Mouse (Mus musculus): Measurements from ENCODE around the gene Ptx3. TPM values are rescaled to one million over a fixed set of nuclear protein-coding genes. Genes with fewer than 3 reads are reported as not detected.
A peak's percentile ranks its signal among the peaks of the same experiment; 100 is the strongest.

Gene Ptx3
- polyA plus RNA-seq (2014; fragmentation: Nextera tagmentation; extraction: Ambion mirVana) = 4.3 and 7.0 TPM in 2 replicates

- 0 out of 2 replicates have a peak, but pooled peaks cover 3% of the 10 kb centered on the region for H3K4me1 ChIP-seq (ENCODE audit: control insufficient read depth, insufficient read depth, low read length)
- H3K27ac ChIP-seq (ENCODE audit: low read length) = no peak within 1 kb of the TSS
- H3K9me3 ChIP-seq (ENCODE audit: control insufficient read depth, low read depth, low read length) = no peaks in the 10 kb centered on the region
Measured at GRCm38 (mm10) chr3:66219655-66220191, at the start of gene Ptx3. Gene Ptx3, plus strand, starts transcription at chr3:66219910.

GRCm38 (mm10) chr3:66172907-66173306 is 46.8 kb upstream of the Ptx3 start:
- H3K27ac ChIP-seq (ENCODE audit: low read length) = no peak overlapping the region
- WGBS = 36% methylated on average over 5 of the region's 5 CpGs
- ATAC-seq (ENCODE audit: insufficient number of reproducible peaks, insufficient read depth, low FRiP score, low read depth) = no peak
- no peaks in the 10 kb centered on the region for H3K27me3 ChIP-seq (ENCODE audit: control insufficient read depth, insufficient read depth, low read length)
- H3K9me3 ChIP-seq (ENCODE audit: control insufficient read depth, low read depth, low read length) = no peaks in the 10 kb centered on the region
- no peaks in the 10 kb centered on the region for H3K4me1 ChIP-seq (ENCODE audit: control insufficient read depth, insufficient read depth, low read length)
- H3K9ac ChIP-seq (replicated peaks; ENCODE audit: low read depth, low read length) = no peak overlapping the region
- H3K4me3 ChIP-seq (ENCODE audit: low read depth, low read length) = no peak overlapping the region
- no peak overlapping the region for H3K4me2 ChIP-seq (replicated peaks; ENCODE audit: low read depth, low read length)
- H3K36me3 ChIP-seq (ENCODE audit: control insufficient read depth, insufficient read depth, low read length) = no peaks in the 10 kb centered on the region

More at GRCm38 (mm10) chr3:66219655-66220191, at the start of gene Ptx3:
- peak within 1 kb of the TSS; percentile 96 for H3K4me2 ChIP-seq (replicated peaks; ENCODE audit: low read depth, low read length)
- ATAC-seq (ENCODE audit: insufficient number of reproducible peaks, insufficient read depth, low FRiP score, low read depth) = no peak
- WGBS = 5% methylated on average over 20 of the region's 20 CpGs
- peak within 1 kb of the TSS; percentile 46; the same call in 1 of the 2 replicates for H3K9ac ChIP-seq (replicated peaks; ENCODE audit: low read depth, low read length)
- no peaks in the 10 kb centered on the region for H3K27me3 ChIP-seq (ENCODE audit: control insufficient read depth, insufficient read depth, low read length)
- H3K4me3 ChIP-seq (ENCODE audit: low read depth, low read length) = peak within 1 kb of the TSS; percentile 43
- no peaks in the 10 kb centered on the region for H3K36me3 ChIP-seq (ENCODE audit: control insufficient read depth, insufficient read depth, low read length)

- no peaks in the 10 kb centered on the region for H3K36me3 ChIP-seq (ENCODE audit: control insufficient read depth, insufficient read depth, low read length)
- no peak overlapping the region for H3K4me3 ChIP-seq (ENCODE audit: low read depth, low read length)
- no peaks in the 10 kb centered on the region for H3K4me1 ChIP-seq (ENCODE audit: control insufficient read depth, insufficient read depth, low read length)
- no peak overlapping the region for H3K27ac ChIP-seq (ENCODE audit: low read length)
- no peak for ATAC-seq (ENCODE audit: insufficient number of reproducible peaks, insufficient read depth, low FRiP score, low read depth)
- no peaks in the 10 kb centered on the region for H3K27me3 ChIP-seq (ENCODE audit: control insufficient read depth, insufficient read depth, low read length)
- no peak overlapping the region for H3K9ac ChIP-seq (replicated peaks; ENCODE audit: low read depth, low read length)
- 66% methylated on average over 2 of the region's 2 CpGs for WGBS
- no peak overlapping the region for H3K4me2 ChIP-seq (replicated peaks; ENCODE audit: low read depth, low read length)
- H3K9me3 ChIP-seq (ENCODE audit: control insufficient read depth, low read depth, low read length) = no peaks in the 10 kb centered on the region
Measured at GRCm38 (mm10) chr3:66179647-66180046, 40.1 kb upstream of the Ptx3 start.

GRCm38 (mm10) chr3:66193910-66194562 is 25.7 kb upstream of the Ptx3 start:
- Histone ChIP-seq H3K36me3 (ENCODE audit: control insufficient read depth, insufficient read depth, low read length) (no peaks in the 10 kb centered on the region), H3K27me3 (ENCODE audit: control insufficient read depth, insufficient read depth, low read length) (no peaks in the 10 kb centered on the region), H3K9me3 (ENCODE audit: control insufficient read depth, low read depth, low read length) (no peaks in the 10 kb centered on the region), H3K4me2 (replicated peaks; ENCODE audit: low read depth, low read length) (no peak overlapping the region), H3K9ac (replicated peaks; ENCODE audit: low read depth, low read length) (no peak overlapping the region), H3K27ac (ENCODE audit: low read length) (no peak overlapping the region), H3K4me3 (ENCODE audit: low read depth, low read length) (no peak overlapping the region), H3K4me1 (ENCODE audit: control insufficient read depth, insufficient read depth, low read length) (no peaks in the 10 kb centered on the region)
- WGBS = 81% methylated on average over 3 of the region's 3 CpGs
- ATAC-seq (ENCODE audit: insufficient number of reproducible peaks, insufficient read depth, low FRiP score, low read depth) = no peak

GRCm38 (mm10) chr3:66208836-66209573 is 10.7 kb upstream of the Ptx3 start:
- Histone ChIP-seq H3K4me2 (replicated peaks; ENCODE audit: low read depth, low read length) (no peak overlapping the region), H3K4me3 (ENCODE audit: low read depth, low read length) (no peak overlapping the region), H3K4me1 (ENCODE audit: control insufficient read depth, insufficient read depth, low read length) (no peaks in the 10 kb centered on the region), H3K27me3 (ENCODE audit: control insufficient read depth, insufficient read depth, low read length) (no peaks in the 10 kb centered on the region), H3K36me3 (ENCODE audit: control insufficient read depth, insufficient read depth, low read length) (no peaks in the 10 kb centered on the region), H3K9me3 (ENCODE audit: control insufficient read depth, low read depth, low read length) (no peaks in the 10 kb centered on the region), H3K9ac (replicated peaks; ENCODE audit: low read depth, low read length) (no peak overlapping the region), H3K27ac (ENCODE audit: low read length) (no peak overlapping the region)
- ATAC-seq (ENCODE audit: insufficient number of reproducible peaks, insufficient read depth, low FRiP score, low read depth) = no peak
- WGBS = 80% methylated on average over 4 of the region's 4 CpGs

GRCm38 (mm10) chr3:66213524-66213923 is 6.2 kb upstream of the Ptx3 start:
- H3K4me1 ChIP-seq (ENCODE audit: control insufficient read depth, insufficient read depth, low read length) = no peaks in the 10 kb centered on the region
- H3K9me3 ChIP-seq (ENCODE audit: control insufficient read depth, low read depth, low read length) = no peaks in the 10 kb centered on the region
- H3K4me3 ChIP-seq (ENCODE audit: low read depth, low read length) = no peak overlapping the region
- H3K9ac ChIP-seq (replicated peaks; ENCODE audit: low read depth, low read length) = no peak overlapping the region
- H3K36me3 ChIP-seq (ENCODE audit: control insufficient read depth, insufficient read depth, low read length) = no peaks in the 10 kb centered on the region
- no peak for ATAC-seq (ENCODE audit: insufficient number of reproducible peaks, insufficient read depth, low FRiP score, low read depth)
- no peak overlapping the region for H3K4me2 ChIP-seq (replicated peaks; ENCODE audit: low read depth, low read length)
- no peaks in the 10 kb centered on the region for H3K27me3 ChIP-seq (ENCODE audit: control insufficient read depth, insufficient read depth, low read length)
- 97% methylated on average over 1 of the region's 1 CpGs for WGBS
- H3K27ac ChIP-seq (ENCODE audit: low read length) = no peak overlapping the region

GRCm38 (mm10) chr3:66215759-66216158 is 4.0 kb upstream of the Ptx3 start:
- Histone ChIP-seq H3K9ac (replicated peaks; ENCODE audit: low read depth, low read length) (no peak overlapping the region), H3K27me3 (ENCODE audit: control insufficient read depth, insufficient read depth, low read length) (no peaks in the 10 kb centered on the region), H3K9me3 (ENCODE audit: control insufficient read depth, low read depth, low read length) (no peaks in the 10 kb centered on the region), H3K4me2 (replicated peaks; ENCODE audit: low read depth, low read length) (no peak overlapping the region), H3K27ac (ENCODE audit: low read length) (no peak overlapping the region), H3K4me1 (ENCODE audit: control insufficient read depth, insufficient read depth, low read length) (no peaks in the 10 kb centered on the region), H3K36me3 (ENCODE audit: control insufficient read depth, insufficient read depth, low read length) (no peaks in the 10 kb centered on the region), H3K4me3 (ENCODE audit: low read depth, low read length) (no peak overlapping the region)
- peak; percentile 38; the same call in 1 of the 2 replicates for ATAC-seq (ENCODE audit: insufficient number of reproducible peaks, insufficient read depth, low FRiP score, low read depth)
- WGBS = 33% methylated on average over 8 of the region's 8 CpGs

GRCm38 (mm10) chr3:66220554-66221242 is 988 bp downstream of the Ptx3 start:
- no peaks in the 10 kb centered on the region for H3K27me3 ChIP-seq (ENCODE audit: control insufficient read depth, insufficient read depth, low read length)
- H3K27ac ChIP-seq (ENCODE audit: low read length) = no peak overlapping the region
- under 1% methylated on average over 48 of the region's 54 CpGs for WGBS
- ATAC-seq (ENCODE audit: insufficient number of reproducible peaks, insufficient read depth, low FRiP score, low read depth) = peak; percentile 80
- H3K4me2 ChIP-seq (replicated peaks; ENCODE audit: low read depth, low read length) = peak overlapping the region; percentile 96
- H3K4me1 ChIP-seq (ENCODE audit: control insufficient read depth, insufficient read depth, low read length) = 0 out of 2 replicates have a peak, but pooled peaks cover 3% of the 10 kb centered on the region
- peak overlapping the region; percentile 46; the same call in 1 of the 2 replicates for H3K9ac ChIP-seq (replicated peaks; ENCODE audit: low read depth, low read length)
- peak overlapping the region; percentile 43 for H3K4me3 ChIP-seq (ENCODE audit: low read depth, low read length)
- no peaks in the 10 kb centered on the region for H3K9me3 ChIP-seq (ENCODE audit: control insufficient read depth, low read depth, low read length)
- H3K36me3 ChIP-seq (ENCODE audit: control insufficient read depth, insufficient read depth, low read length) = no peaks in the 10 kb centered on the region
